Mouse (Mus musculus): ENCODE data around the gene Rhoh.

DNA sequence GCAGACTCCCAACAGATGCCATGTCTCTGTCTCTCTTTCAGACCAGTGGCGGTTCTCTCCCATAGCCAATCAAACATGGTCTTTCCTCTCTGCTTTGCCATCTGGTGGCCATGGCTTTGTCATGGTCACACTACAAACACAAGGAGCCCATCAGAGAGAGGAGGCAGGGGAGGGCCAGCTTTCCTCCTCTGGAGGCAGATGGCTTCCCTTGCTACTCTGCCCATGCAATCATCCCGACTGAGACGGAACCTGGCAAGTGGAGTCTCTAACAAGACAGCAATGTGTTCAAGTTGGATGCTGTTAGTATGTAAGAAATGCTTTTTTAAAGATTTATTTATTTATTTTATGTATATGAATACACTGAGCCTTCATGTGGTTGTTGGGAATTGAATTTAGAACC, 58.9 kb downstream of the Rhoh start:
- no peak for TF ChIP-seq GABPA (IDR thresholded peaks at IDR 0.05; ENCODE audit: insufficient replicate concordance, low read depth, low read length)
- TF ChIP-seq JUND (conservative IDR thresholded peaks at IDR 0.05; ENCODE audit: low read depth, low read length) = no peak
- no peak for TF ChIP-seq MEF2A (IDR thresholded peaks at IDR 0.05; ENCODE audit: borderline replicate concordance, low read depth, low read length)
- no peak for TF ChIP-seq UBTF (IDR thresholded peaks at IDR 0.05; ENCODE audit: low read depth, low read length)
- TF ChIP-seq MXI1 (IDR thresholded peaks at IDR 0.05; ENCODE audit: low read depth, low read length) = no peak

Data from CH12.LX (cell line).